Mouse (Mus musculus): ENCODE data around the gene Ms4a13. TPM values are rescaled to one million over a fixed set of nuclear protein-coding genes. Genes with fewer than 3 reads are reported as not detected.
"Not testable (repeated sequence)": the region's sequence is repeated elsewhere in the genome, so short reads cannot be mapped to it uniquely, and the experiment has no call there.

Ms4a13 gene
- polyA plus RNA-seq, 1 experiment from 2014 or later = not detected

- Histone ChIP-seq H3K9ac (no peak overlapping the region), H3K27ac (no peak overlapping the region), H3K36me3 (no peaks in the 10 kb centered on the region), H3K4me1 (no peaks in the 10 kb centered on the region), H3K9me3 (replicated peaks) (no peaks in the 10 kb centered on the region), H3K4me3 (replicated peaks) (no peak overlapping the region), H3K27me3 (no peaks in the 10 kb centered on the region), H3K4me2 (no peak overlapping the region)
- no peak for ATAC-seq (replicated peaks; ENCODE audit: low FRiP score)
- 86% methylated on average over 2 of the region's 2 CpGs for WGBS
These were observed 61.7 kb downstream of the Ms4a13 start for GRCm38 (mm10) chr19:11134852-11135251.

- H3K4me2 ChIP-seq; H3K4me3 ChIP-seq (replicated peaks); ATAC-seq (replicated peaks; ENCODE audit: low FRiP score); H3K9ac ChIP-seq; H3K4me1 ChIP-seq; H3K27ac ChIP-seq; H3K36me3 ChIP-seq; H3K9me3 ChIP-seq (replicated peaks); H3K27me3 ChIP-seq: not testable (repeated sequence)
- WGBS = 89% methylated on average over 8 of the region's 8 CpGs
These were observed 65.8 kb downstream of the Ms4a13 start, which contains the start of gene 1700017D01Rik for GRCm38 (mm10) chr19:11130776-11131175. Gene 1700017D01Rik, minus strand, starts transcription at chr19:11130876.

GRCm38 (mm10) chr19:11129702-11130101 is 66.8 kb downstream of the Ms4a13 start:
- H3K27me3 ChIP-seq = no peaks in the 10 kb centered on the region
- no peaks in the 10 kb centered on the region for H3K36me3 ChIP-seq
- H3K9ac ChIP-seq = no peak overlapping the region
- H3K27ac ChIP-seq = no peak overlapping the region
- no peak overlapping the region for H3K4me2 ChIP-seq
- no peak for ATAC-seq (replicated peaks; ENCODE audit: low FRiP score)
- H3K9me3 ChIP-seq (replicated peaks) = 0 out of 2 replicates have a peak, but pooled peaks cover 3% of the 10 kb centered on the region
- no peak overlapping the region for H3K4me3 ChIP-seq (replicated peaks)
- H3K4me1 ChIP-seq = no peaks in the 10 kb centered on the region
- WGBS = 93% methylated on average over 1 of the region's 1 CpGs

GRCm38 (mm10) chr19:11121016-11121420 is 75.5 kb downstream of the Ms4a13 start:
- H3K9me3 ChIP-seq (replicated peaks); H3K36me3 ChIP-seq; H3K27me3 ChIP-seq; H3K4me1 ChIP-seq; H3K27ac ChIP-seq: not testable (repeated sequence)
- Histone ChIP-seq H3K4me2 (peak overlapping the region; percentile 57), H3K4me3 (replicated peaks) (peak overlapping the region; percentile 41), H3K9ac (0 out of 2 replicates have a peak overlapping the region, but pooled peaks have one; percentile 23)
- peak; percentile 99 for ATAC-seq (replicated peaks; ENCODE audit: low FRiP score)
- WGBS = under 1% methylated on average over 14 of the region's 38 CpGs

Other genes with a start within 250 kb of the Ms4a13 start
- gene Ccdc86, start 247.5 kb downstream of the Ms4a13 start, polyA plus RNA-seq (2015; fragmentation: Nextera tagmentation; extraction: Ambion mirVana) = 33.1 and 33.4 TPM in 2 replicates
- 0.31 TPM in 1 of 2 replicates, not detected in the other for gene Ms4a10, start 222.1 kb downstream of the Ms4a13 start, polyA plus RNA-seq (2015; fragmentation: Nextera tagmentation; extraction: Ambion mirVana)
- not detected in 2 replicates for gene Ms4a15, start 203.5 kb downstream of the Ms4a13 start, polyA plus RNA-seq (2015; fragmentation: Nextera tagmentation; extraction: Ambion mirVana)
- gene Ms4a18, start 178.7 kb downstream of the Ms4a13 start, polyA plus RNA-seq (2015; fragmentation: Nextera tagmentation; extraction: Ambion mirVana) = not detected in 2 replicates
- gene Ms4a8a, start 115.6 kb downstream of the Ms4a13 start, polyA plus RNA-seq (2015; fragmentation: Nextera tagmentation; extraction: Ambion mirVana) = 2.4 TPM in 1 of 2 replicates, not detected in the other
- gene 1700017D01Rik, start 65.9 kb downstream of the Ms4a13 start, polyA plus RNA-seq (2015; fragmentation: Nextera tagmentation; extraction: Ambion mirVana) = not detected in 2 replicates
- not detected in 2 replicates for gene 1700025F22Rik, start 31.4 kb downstream of the Ms4a13 start, polyA plus RNA-seq (2015; fragmentation: Nextera tagmentation; extraction: Ambion mirVana)
- 0.09 TPM in 1 of 2 replicates, not detected in the other for gene Ms4a12, start 35.7 kb upstream of the Ms4a13 start, polyA plus RNA-seq (2015; fragmentation: Nextera tagmentation; extraction: Ambion mirVana)
- not detected in 2 replicates for gene Ms4a1, start 69.5 kb upstream of the Ms4a13 start, polyA plus RNA-seq (2015; fragmentation: Nextera tagmentation; extraction: Ambion mirVana)
- gene Ms4a5, start 87.1 kb upstream of the Ms4a13 start, polyA plus RNA-seq (2015; fragmentation: Nextera tagmentation; extraction: Ambion mirVana) = not detected in 2 replicates
- 0.06 TPM in 2 replicates for gene Ms4a14, start 117.7 kb upstream of the Ms4a13 start, polyA plus RNA-seq (2015; fragmentation: Nextera tagmentation; extraction: Ambion mirVana)
- gene Ms4a7, start 139.4 kb upstream of the Ms4a13 start, polyA plus RNA-seq (2015; fragmentation: Nextera tagmentation; extraction: Ambion mirVana) = 5.1 TPM in 2 replicates
- gene Ms4a4a, start 178.8 kb upstream of the Ms4a13 start, polyA plus RNA-seq (2015; fragmentation: Nextera tagmentation; extraction: Ambion mirVana) = 3.9 and 6.2 TPM in 2 replicates
- 1.1 and 1.9 TPM in 2 replicates for gene Ms4a4c, start 208.0 kb upstream of the Ms4a13 start, polyA plus RNA-seq (2015; fragmentation: Nextera tagmentation; extraction: Ambion mirVana)
- gene Ms4a4b, start 246.8 kb upstream of the Ms4a13 start, polyA plus RNA-seq (2015; fragmentation: Nextera tagmentation; extraction: Ambion mirVana) = 0.06 TPM in 1 of 2 replicates, not detected in the other

Measured in kidney, embryonic 15.5 days (tissue).